Mouse (Mus musculus): ENCODE measurements around the gene Rem2. TPM values are rescaled to one million over a fixed set of nuclear protein-coding genes. Genes with fewer than 3 reads are reported as not detected.
A peak's percentile ranks its signal among the peaks of the same experiment; 100 is the strongest.

The Rem2 gene
- polyA plus RNA-seq, 1 experiment from 2014 or later: 2.2 TPM

DNA sequence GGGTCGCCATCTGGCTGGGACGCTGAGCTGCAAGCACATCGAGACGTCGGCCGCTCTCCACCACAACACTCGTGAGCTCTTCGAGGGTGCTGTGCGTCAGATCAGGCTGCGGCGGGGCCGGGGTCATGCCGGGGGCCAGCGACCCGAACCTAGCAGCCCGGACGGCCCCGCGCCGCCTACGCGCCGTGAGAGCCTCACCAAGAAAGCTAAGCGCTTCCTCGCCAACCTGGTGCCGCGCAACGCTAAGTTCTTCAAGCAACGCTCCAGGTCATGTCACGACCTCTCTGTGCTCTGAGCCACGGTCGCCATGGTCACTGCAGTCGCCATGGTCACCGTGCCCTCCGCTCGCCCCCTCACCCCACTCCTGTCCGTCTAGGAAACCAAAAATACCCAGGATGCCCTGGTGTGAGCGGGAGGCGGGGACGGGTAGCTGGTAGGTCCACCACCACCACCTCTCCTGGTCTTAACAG, 3.6 kb downstream of the Rem2 start:
- Histone ChIP-seq H3K36me3 (no peaks in the 10 kb centered on the region), H3K27ac (no peak overlapping the region), H3K9me3 (no peaks in the 10 kb centered on the region), H3K4me1 (peaks cover 30% of the 10 kb centered on the region), H3K9ac (peak overlapping the region; percentile 43; the same call in 1 of the 2 replicates), H3K27me3 (peaks cover 44% of the 10 kb centered on the region), H3K4me3 (peak overlapping the region; percentile 43), H3K4me2 (peak overlapping the region; percentile 78)
- 2% methylated on average over 40 of the region's 40 CpGs for WGBS
- no peak for ATAC-seq (ENCODE audit: insufficient number of reproducible peaks, low FRiP score, low TSS enrichment, low read depth)

DNA sequence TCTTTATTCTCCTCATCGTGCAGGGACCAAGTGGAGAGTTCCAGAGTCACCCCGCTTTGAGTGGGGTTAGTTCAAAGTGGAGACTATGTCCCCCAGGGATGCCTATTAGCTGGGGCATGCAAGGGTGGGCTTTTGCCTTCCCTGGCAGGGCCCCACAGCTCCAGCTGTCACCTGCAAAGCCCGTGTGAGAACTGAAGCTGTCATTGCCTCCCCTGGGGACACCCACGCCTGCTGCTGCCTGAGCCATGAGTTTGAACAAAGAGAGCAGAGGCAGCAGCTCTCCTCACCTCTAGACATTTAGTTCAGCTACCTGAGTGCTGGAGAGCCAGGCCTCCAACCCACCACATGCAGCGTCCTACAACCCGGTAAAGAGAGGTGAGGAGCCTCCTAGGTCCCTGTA, 4.8 kb downstream of the Rem2 start:
- no peak overlapping the region for H3K9ac ChIP-seq
- H3K27me3 ChIP-seq: peaks cover 44% of the 10 kb centered on the region
- no peak for ATAC-seq (ENCODE audit: insufficient number of reproducible peaks, low FRiP score, low TSS enrichment, low read depth)
- H3K27ac ChIP-seq: no peak overlapping the region
- WGBS: 63% methylated on average over 6 of the region's 6 CpGs
- peaks cover 26% of the 10 kb centered on the region for H3K4me1 ChIP-seq
- H3K4me2 ChIP-seq: no peak overlapping the region
- no peaks in the 10 kb centered on the region for H3K9me3 ChIP-seq
- no peak overlapping the region for H3K4me3 ChIP-seq
- no peaks in the 10 kb centered on the region for H3K36me3 ChIP-seq

GRCm38 (mm10) chr14:54481402-54481801, 5.5 kb downstream of the Rem2 start:
- Histone ChIP-seq H3K4me3 (no peak overlapping the region), H3K9me3 (no peaks in the 10 kb centered on the region), H3K27me3 (peaks cover 42% of the 10 kb centered on the region), H3K27ac (no peak overlapping the region), H3K4me2 (no peak overlapping the region), H3K4me1 (peaks cover 19% of the 10 kb centered on the region), H3K9ac (no peak overlapping the region), H3K36me3 (no peaks in the 10 kb centered on the region)
- WGBS: 74% methylated on average over 8 of the region's 8 CpGs
- no peak for ATAC-seq (ENCODE audit: insufficient number of reproducible peaks, low FRiP score, low TSS enrichment, low read depth)

- Histone ChIP-seq H3K9ac (no peak overlapping the region), H3K4me1 (peaks cover 11% of the 10 kb centered on the region), H3K27me3 (peaks cover 33% of the 10 kb centered on the region), H3K27ac (no peak overlapping the region), H3K9me3 (no peaks in the 10 kb centered on the region), H3K4me3 (no peak overlapping the region), H3K4me2 (no peak overlapping the region), H3K36me3 (no peaks in the 10 kb centered on the region)
- ATAC-seq (ENCODE audit: insufficient number of reproducible peaks, low FRiP score, low TSS enrichment, low read depth): no peak
- 38% methylated on average over 9 of the region's 9 CpGs for WGBS
Measured at GRCm38 (mm10) chr14:54482498-54482897, 6.6 kb downstream of the Rem2 start.

- H3K4me2 ChIP-seq: no peak overlapping the region
- no peaks in the 10 kb centered on the region for H3K36me3 ChIP-seq
- no peak overlapping the region for H3K27ac ChIP-seq
- H3K4me3 ChIP-seq: no peak overlapping the region
- H3K27me3 ChIP-seq: peaks cover 2% of the 10 kb centered on the region; the same call in 1 of the 2 replicates
- H3K9ac ChIP-seq: no peak overlapping the region
- ATAC-seq (ENCODE audit: insufficient number of reproducible peaks, low FRiP score, low TSS enrichment, low read depth): no peak
- 87% methylated on average over 7 of the region's 7 CpGs for WGBS
- no peaks in the 10 kb centered on the region for H3K4me1 ChIP-seq
- H3K9me3 ChIP-seq: no peaks in the 10 kb centered on the region
Measured at GRCm38 (mm10) chr14:54485899-54486298, 10.0 kb downstream of the Rem2 start.

DNA sequence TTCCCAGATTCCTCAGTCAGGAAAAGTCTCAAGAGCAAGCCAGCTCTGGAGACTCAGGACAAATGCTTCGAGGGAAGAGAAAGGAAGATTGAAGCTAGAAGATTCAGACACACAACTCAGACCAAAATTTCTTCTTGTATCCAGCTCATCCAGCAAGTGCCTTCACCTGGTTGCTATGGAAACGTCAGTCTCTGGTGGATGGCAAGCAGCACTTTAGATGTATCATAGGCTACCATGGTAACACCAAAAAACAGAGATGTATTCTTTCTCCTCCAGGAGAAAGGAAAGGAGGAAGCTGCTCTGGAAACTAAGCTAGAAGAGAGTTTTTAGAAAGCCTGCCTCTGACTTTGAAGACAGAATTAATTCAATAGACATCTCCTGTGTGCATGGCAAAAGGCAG, 11.8 kb downstream of the Rem2 start:
- Histone ChIP-seq H3K9me3 (no peaks in the 10 kb centered on the region), H3K4me2 (no peak overlapping the region), H3K36me3 (no peaks in the 10 kb centered on the region), H3K9ac (no peak overlapping the region), H3K27ac (no peak overlapping the region), H3K4me3 (no peak overlapping the region), H3K4me1 (no peaks in the 10 kb centered on the region), H3K27me3 (no peaks in the 10 kb centered on the region)
- WGBS: 67% methylated on average over 2 of the region's 2 CpGs
- no peak for ATAC-seq (ENCODE audit: insufficient number of reproducible peaks, low FRiP score, low TSS enrichment, low read depth)

DNA sequence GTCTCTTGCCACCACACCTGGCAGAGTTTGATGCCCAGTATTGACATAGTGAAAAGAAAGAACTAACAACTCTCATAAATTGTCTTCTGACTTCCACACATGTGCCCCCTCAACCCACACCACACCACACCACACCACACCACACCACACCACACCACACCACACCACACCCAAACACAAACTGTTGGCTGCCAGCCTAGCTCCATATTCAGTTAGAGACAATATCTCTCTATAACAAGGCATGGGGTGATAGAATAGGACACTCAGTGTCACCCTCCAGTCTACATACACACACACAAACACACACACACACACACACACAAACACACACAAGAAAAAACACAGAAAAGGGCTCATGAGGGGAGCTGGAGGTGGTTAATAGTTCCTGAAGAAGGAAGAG, 12.4 kb downstream of the Rem2 start:
- Histone ChIP-seq H3K36me3 (no peaks in the 10 kb centered on the region), H3K4me3 (no peak overlapping the region), H3K4me1 (no peaks in the 10 kb centered on the region), H3K9ac (no peak overlapping the region), H3K4me2 (no peak overlapping the region), H3K9me3 (no peaks in the 10 kb centered on the region), H3K27ac (no peak overlapping the region), H3K27me3 (no peaks in the 10 kb centered on the region)
- ATAC-seq (ENCODE audit: insufficient number of reproducible peaks, low FRiP score, low TSS enrichment, low read depth): no peak

DNA sequence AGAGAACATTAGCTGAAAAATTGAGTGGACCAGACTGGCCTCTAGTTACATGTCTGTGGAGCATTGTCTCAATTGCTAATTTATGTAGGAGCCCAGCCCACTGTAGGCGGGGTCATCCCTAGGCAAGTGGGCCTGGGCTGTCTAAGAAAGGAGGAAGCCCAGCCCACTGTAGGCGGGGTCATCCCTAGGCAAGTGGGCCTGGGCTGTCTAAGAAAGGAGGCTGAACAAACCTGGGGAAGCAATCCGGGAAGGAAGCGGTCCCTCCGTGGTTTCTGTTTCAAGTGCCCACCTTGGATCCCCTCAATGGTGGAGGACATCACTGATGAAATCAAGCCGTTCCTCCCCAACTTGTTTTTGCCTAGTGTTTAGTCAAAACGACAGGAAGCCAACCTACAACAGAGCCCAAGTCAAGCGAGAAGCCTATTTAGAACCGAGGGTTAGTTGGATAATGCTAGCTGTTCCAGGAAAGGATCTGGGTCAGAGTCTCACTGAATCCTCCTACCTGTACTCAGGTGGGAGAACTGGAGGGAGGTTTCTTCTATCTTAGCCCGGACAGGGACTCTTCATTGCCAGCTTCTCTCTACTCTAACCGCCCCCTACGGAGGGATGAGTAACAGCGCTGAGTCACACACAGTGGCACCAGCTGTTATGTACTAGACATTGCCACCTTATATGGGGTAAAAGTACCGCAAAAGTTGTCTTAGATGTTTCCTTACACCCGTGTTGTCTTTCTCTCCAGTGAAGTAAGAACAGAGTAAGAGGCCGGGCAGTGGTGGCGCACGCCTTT, 16.6 kb downstream of the Rem2 start:
- WGBS: 67% methylated on average over 18 of the region's 18 CpGs
- no peaks in the 10 kb centered on the region for H3K9me3 ChIP-seq
- H3K9ac ChIP-seq: no peak overlapping the region
- ATAC-seq (ENCODE audit: insufficient number of reproducible peaks, low FRiP score, low TSS enrichment, low read depth): no peak
- H3K4me2 ChIP-seq: no peak overlapping the region
- no peak overlapping the region for H3K4me3 ChIP-seq
- H3K27me3 ChIP-seq: no peaks in the 10 kb centered on the region
- no peaks in the 10 kb centered on the region for H3K36me3 ChIP-seq
- H3K4me1 ChIP-seq: no peaks in the 10 kb centered on the region
- H3K27ac ChIP-seq: no peak overlapping the region

- no peaks in the 10 kb centered on the region for H3K36me3 ChIP-seq
- no peak overlapping the region for H3K4me3 ChIP-seq
- 92% methylated on average over 5 of the region's 5 CpGs for WGBS
- no peaks in the 10 kb centered on the region for H3K9me3 ChIP-seq
- no peak for ATAC-seq (ENCODE audit: insufficient number of reproducible peaks, low FRiP score, low TSS enrichment, low read depth)
- H3K9ac ChIP-seq: no peak overlapping the region
- no peaks in the 10 kb centered on the region for H3K27me3 ChIP-seq
- H3K4me1 ChIP-seq: no peaks in the 10 kb centered on the region
- no peak overlapping the region for H3K27ac ChIP-seq
- no peak overlapping the region for H3K4me2 ChIP-seq
Measured at GRCm38 (mm10) chr14:54493236-54493635, 17.3 kb downstream of the Rem2 start.

DNA sequence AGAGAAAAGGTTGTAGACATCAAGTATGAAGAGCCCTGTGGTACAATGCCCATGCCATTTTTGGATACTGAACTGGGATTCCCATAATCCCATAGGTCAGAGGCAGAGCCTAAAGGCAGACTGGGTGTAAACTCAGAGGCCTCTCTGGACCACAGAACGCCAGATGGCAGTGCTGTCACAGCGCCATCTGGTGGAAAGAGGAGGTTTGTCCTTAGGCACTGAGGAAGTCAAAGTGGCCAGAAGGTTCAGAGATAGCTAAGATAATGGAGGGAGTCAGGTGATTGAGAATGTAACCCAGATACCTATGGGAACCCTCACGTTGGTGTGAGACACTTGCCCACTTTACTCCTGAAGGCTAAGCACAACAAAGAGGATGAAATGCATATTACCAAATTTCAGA, 18.3 kb downstream of the Rem2 start:
- 2% methylated on average over 3 of the region's 3 CpGs for WGBS
- H3K4me2 ChIP-seq: no peak overlapping the region
- H3K36me3 ChIP-seq: no peaks in the 10 kb centered on the region
- no peak for ATAC-seq (ENCODE audit: insufficient number of reproducible peaks, low FRiP score, low TSS enrichment, low read depth)
- H3K27ac ChIP-seq: no peak overlapping the region
- no peak overlapping the region for H3K9ac ChIP-seq
- no peaks in the 10 kb centered on the region for H3K9me3 ChIP-seq
- H3K27me3 ChIP-seq: no peaks in the 10 kb centered on the region
- H3K4me1 ChIP-seq: no peaks in the 10 kb centered on the region
- no peak overlapping the region for H3K4me3 ChIP-seq

DNA sequence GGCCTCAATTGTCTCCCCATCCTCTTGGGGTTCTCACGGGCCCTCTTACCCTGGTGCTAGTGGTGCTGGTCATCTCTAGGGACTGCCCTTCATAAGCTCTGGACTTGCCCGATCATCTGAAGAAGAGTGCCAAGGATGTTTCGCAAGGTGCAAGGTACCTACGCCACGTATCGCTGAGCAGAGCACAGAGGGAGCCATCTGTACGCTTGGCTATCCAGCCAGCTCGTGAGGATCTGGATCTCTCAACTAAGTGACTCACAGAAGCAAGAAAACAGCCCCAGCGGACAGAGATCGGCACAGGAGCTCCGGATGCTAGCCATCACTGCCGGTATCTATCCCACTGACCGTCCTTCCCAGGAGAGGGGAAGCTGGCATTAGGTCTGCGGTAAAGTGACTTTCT, 20.8 kb downstream of the Rem2 start:
- Histone ChIP-seq H3K27me3 (no peaks in the 10 kb centered on the region), H3K4me3 (no peak overlapping the region), H3K9me3 (no peaks in the 10 kb centered on the region), H3K27ac (no peak overlapping the region), H3K4me1 (no peaks in the 10 kb centered on the region), H3K4me2 (no peak overlapping the region), H3K9ac (no peak overlapping the region), H3K36me3 (no peaks in the 10 kb centered on the region)
- 85% methylated on average over 14 of the region's 14 CpGs for WGBS
- no peak for ATAC-seq (ENCODE audit: insufficient number of reproducible peaks, low FRiP score, low TSS enrichment, low read depth)

GRCm38 (mm10) chr14:54499330-54499729, 23.4 kb downstream of the Rem2 start:
- Histone ChIP-seq H3K36me3 (no peaks in the 10 kb centered on the region), H3K4me1 (no peaks in the 10 kb centered on the region), H3K27me3 (no peaks in the 10 kb centered on the region), H3K4me2 (no peak overlapping the region), H3K9me3 (no peaks in the 10 kb centered on the region), H3K4me3 (no peak overlapping the region), H3K9ac (no peak overlapping the region), H3K27ac (no peak overlapping the region)
- WGBS: 61% methylated on average over 2 of the region's 2 CpGs
- no peak for ATAC-seq (ENCODE audit: insufficient number of reproducible peaks, low FRiP score, low TSS enrichment, low read depth)

GRCm38 (mm10) chr14:54501365-54501764, 25.5 kb downstream of the Rem2 start:
- no peaks in the 10 kb centered on the region for H3K27me3 ChIP-seq
- peaks cover 6% of the 10 kb centered on the region; the same call in 1 of the 2 replicates for H3K36me3 ChIP-seq
- H3K4me1 ChIP-seq: no peaks in the 10 kb centered on the region
- no peak overlapping the region for H3K9ac ChIP-seq
- 64% methylated on average over 2 of the region's 2 CpGs for WGBS
- no peak overlapping the region for H3K4me3 ChIP-seq
- H3K27ac ChIP-seq: no peak overlapping the region
- no peaks in the 10 kb centered on the region for H3K9me3 ChIP-seq
- ATAC-seq (ENCODE audit: insufficient number of reproducible peaks, low FRiP score, low TSS enrichment, low read depth): no peak
- no peak overlapping the region for H3K4me2 ChIP-seq
